Mouse (Mus musculus) lung, embryonic 16.5 days (tissue): ENCODE results near the gene D930020B18Rik. TPM values are rescaled to one million over a fixed set of nuclear protein-coding genes. Genes with fewer than 3 reads are reported as not detected.

Source experiments
- ATAC-seq: fragments of 200-750 bp; cut with Nextera tagmentation; 2 replicates; pipeline ENCODE4 v1.8.0; 2017; ENCODE audit warnings: low read depth, mild to moderate bottlenecking, moderate library complexity
- H3K27ac ChIP-seq: fragments of 300-500 bp; sonication (generic); 2 replicates; pipeline ENCODE4 v1.5.1; 2014; ENCODE audit warnings: mild to moderate bottlenecking, control low read depth, low read length
- H3K27me3 ChIP-seq: fragments of 300-500 bp; sonication (generic); 2 replicates; pipeline ENCODE4 v1.6.1; 2014; ENCODE audit warnings: low read depth, low read length, mixed read lengths; ENCODE audit not compliant: control insufficient read depth, insufficient read depth
- H3K36me3 ChIP-seq: fragments of 300-500 bp; sonication (generic); 2 replicates; pipeline ENCODE4 v1.6.1; 2014; ENCODE audit warnings: low read length; ENCODE audit not compliant: control insufficient read depth, insufficient read depth
- H3K4me1 ChIP-seq: fragments of 300-500 bp; sonication (generic); replicated peaks from 2 replicates; pipeline ENCODE4 v1.6.1; 2014; ENCODE audit warnings: low read length, mixed read lengths; ENCODE audit not compliant: control insufficient read depth, insufficient read depth
- H3K4me2 ChIP-seq: fragments of 300-500 bp; sonication (generic); 2 replicates; pipeline ENCODE4 v1.6.1; 2014; ENCODE audit warnings: low read depth, low read length, control low read depth
- H3K4me3 ChIP-seq: fragments of 300-500 bp; sonication (generic); 2 replicates; pipeline ENCODE4 v1.5.1; 2014; ENCODE audit warnings: mild to moderate bottlenecking, low read length, control low read depth
- H3K9ac ChIP-seq: fragments of 300-500 bp; sonication (generic); 2 replicates; pipeline ENCODE4 v1.6.1; 2014; ENCODE audit warnings: low read length, control low read depth
- H3K9me3 ChIP-seq: fragments of 300-500 bp; sonication (generic); 2 replicates; pipeline ENCODE4 v1.6.1; 2016; ENCODE audit warnings: low read length; ENCODE audit not compliant: control insufficient read depth
- WGBS: fragments of 180-500 bp; shearing (Covaris S2); extraction: QIAGEN DNeasy Blood & Tissue Kit; methylation state at CpG from one replicate; pipeline ENCODE4 v1.1.7; 2014; 5-methylcytosine and 5-hydroxymethylcytosine counted together
- microRNA-seq: library from miRNA; unstranded; fragments of <30 nt; microRNA quantifications from one replicate; pipeline ENCODE4, GENCODE M21; 2016
- polyA plus RNA-seq: library from polyadenylated mRNA; unstranded; fragments of >200 nt; fragmentation: Nextera tagmentation; extraction: Ambion mirVana; gene quantifications from 2 replicates; pipeline ENCODE4 v1.2.1, GENCODE M21; 2015

The D930020B18Rik gene
- polyA plus RNA-seq, 1 experiment from 2014 or later = 0.30 TPM

GRCm38 (mm10) chr10:121739548-121740505, 98.4 kb downstream of the D930020B18Rik start, which contains the start of gene BC048403:
Gene BC048403 (plus strand): TSS chr10:121739937.
- under 1% methylated on average over 67 of the region's 68 CpGs for WGBS
- H3K9ac ChIP-seq = peak within 1 kb of the TSS; percentile 73

GRCm38 (mm10) chr10:121742336-121742735, 100.9 kb downstream of the D930020B18Rik start:
- 32% methylated on average over 4 of the region's 4 CpGs for WGBS
- no peak overlapping the region for H3K27ac ChIP-seq
- no peak for ATAC-seq

More at GRCm38 (mm10) chr10:121739548-121740505, 98.4 kb downstream of the D930020B18Rik start, which contains the start of gene BC048403:
- Histone ChIP-seq H3K4me3 (peak within 1 kb of the TSS; percentile 92), H3K9me3 (no peaks in the 10 kb centered on the region), H3K27ac (peak within 1 kb of the TSS; percentile 50; the same call in 1 of the 2 replicates), H3K4me2 (peak within 1 kb of the TSS; percentile 87), H3K27me3 (no peaks in the 10 kb centered on the region), H3K36me3 (no peaks in the 10 kb centered on the region), H3K4me1 (peaks cover 10% of the 10 kb centered on the region; the same call in 1 of the 2 replicates)
- peak; percentile 91 for ATAC-seq

More at GRCm38 (mm10) chr10:121742336-121742735, 100.9 kb downstream of the D930020B18Rik start:
- Histone ChIP-seq H3K4me2 (no peak overlapping the region), H3K9me3 (no peaks in the 10 kb centered on the region), H3K9ac (no peak overlapping the region), H3K36me3 (peaks cover 9% of the 10 kb centered on the region), H3K4me1 (peaks cover 10% of the 10 kb centered on the region; the same call in 1 of the 2 replicates), H3K27me3 (no peaks in the 10 kb centered on the region), H3K4me3 (no peak overlapping the region)

Small RNAs within 50 kb of the gene (microRNA-seq; reads per million reads assigned to microRNA genes)
- not detected for gene Gm24330

Other genes starting within 250 kb of the D930020B18Rik start
- 19.7 and 20.7 TPM in 2 replicates for gene Rassf3, start 165.2 kb upstream of the D930020B18Rik start, polyA plus RNA-seq
- gene Tbk1, start 54.8 kb upstream of the D930020B18Rik start, polyA plus RNA-seq = 37.0 and 39.2 TPM in 2 replicates
- gene Xpot, start 15.3 kb upstream of the D930020B18Rik start, polyA plus RNA-seq = 35.4 and 42.8 TPM in 2 replicates
- gene BC048403, start 98.3 kb downstream of the D930020B18Rik start, polyA plus RNA-seq = 2.5 and 2.7 TPM in 2 replicates